Mouse (Mus musculus) liver, postnatal 0 days (tissue): ENCODE results near the gene Zfx. TPM values are rescaled to one million over a fixed set of nuclear protein-coding genes. Genes with fewer than 3 reads are reported as not detected.

Source experiments
- ATAC-seq: fragments of 200-750 bp; cut with Nextera tagmentation; 2 replicates; pipeline ENCODE4 v1.8.0; 2017; ENCODE audit warnings: mild to moderate bottlenecking, moderate library complexity
- DNase-seq: peaks from one replicate; pipeline ENCODE4 v3.0.0-alpha.2; 2016
- H3K27ac ChIP-seq: fragments of 300-500 bp; sonication (generic); 2 replicates; pipeline ENCODE4 v1.5.1; 2014; ENCODE audit warnings: antibody characterized with exemption, moderate library complexity, mild to moderate bottlenecking, low read depth
- H3K27me3 ChIP-seq: fragments of 300-500 bp; sonication (generic); 2 replicates; pipeline ENCODE4 v1.6.1; 2014; ENCODE audit warnings: low read length, control low read depth, mixed read lengths; ENCODE audit not compliant: insufficient read depth
- H3K36me3 ChIP-seq: fragments of 300-500 bp; sonication (generic); replicated peaks from 2 replicates; pipeline ENCODE4 v1.6.1; 2014; ENCODE audit warnings: mild to moderate bottlenecking, control low read depth, low read length, moderate library complexity, mixed read lengths; ENCODE audit not compliant: insufficient read depth
- H3K4me1 ChIP-seq: fragments of 300-500 bp; sonication (generic); 2 replicates; pipeline ENCODE4 v1.6.1; 2014; ENCODE audit warnings: antibody characterized with exemption, mild to moderate bottlenecking, control low read depth; ENCODE audit not compliant: insufficient read depth
- H3K4me2 ChIP-seq: fragments of 300-500 bp; sonication (generic); 2 replicates; pipeline ENCODE4 v1.6.1; 2014; ENCODE audit warnings: low read depth, mild to moderate bottlenecking, low read length, moderate library complexity, mixed read lengths
- H3K4me3 ChIP-seq: fragments of 300-500 bp; sonication (generic); 2 replicates; pipeline ENCODE4 v1.5.1; 2014; ENCODE audit warnings: low read depth, low read length
- H3K9ac ChIP-seq: fragments of 300-500 bp; sonication (generic); replicated peaks from 2 replicates; pipeline ENCODE4 v1.6.1; 2014; ENCODE audit warnings: mild to moderate bottlenecking, moderate library complexity
- H3K9me3 ChIP-seq: fragments of 300-500 bp; sonication (generic); 2 replicates; pipeline ENCODE4 v1.6.1; 2016; ENCODE audit warnings: mild to moderate bottlenecking, control low read depth, low read length, mixed read lengths
- CTCF ChIP-seq: sonication (generic); IDR thresholded peaks from 2 replicates; pipeline ENCODE4 v1.5.1; 2016; ENCODE audit warnings: antibody characterized with exemption, low read depth
- EP300 ChIP-seq: IDR thresholded peaks from 2 replicates; pipeline ENCODE4 v1.6.1; 2016; ENCODE audit warnings: antibody characterized with exemption, low read depth, mild to moderate bottlenecking
- WGBS: fragments of 180-500 bp; shearing (Covaris S2); extraction: QIAGEN DNeasy Blood & Tissue Kit; methylation state at CpG from one replicate; pipeline ENCODE4 v1.1.7; 2014; ENCODE audit not compliant: insufficient replicate concordance; 5-methylcytosine and 5-hydroxymethylcytosine counted together
- polyA plus RNA-seq: library from polyadenylated mRNA; unstranded; fragments of >200 nt; fragmentation: Nextera tagmentation; extraction: Ambion mirVana; gene quantifications from 2 replicates; pipeline ENCODE4 v1.2.1, GENCODE M21; 2015

The Zfx gene
- polyA plus RNA-seq, 1 experiment from 2014 or later = 9.8 TPM

- H3K4me2 ChIP-seq = no peak overlapping the region
- no peak overlapping the region for H3K27ac ChIP-seq
- H3K27me3 ChIP-seq = 0 out of 2 replicates have a peak, but pooled peaks cover 3% of the 10 kb centered on the region
- DNase-seq (no peak), ATAC-seq (no peak)
- H3K36me3 ChIP-seq = no peaks in the 10 kb centered on the region
- no peak for TF ChIP-seq EP300
- no peak for TF ChIP-seq CTCF
- H3K9me3 ChIP-seq = no peaks in the 10 kb centered on the region
- no peak overlapping the region for H3K9ac ChIP-seq
- H3K4me1 ChIP-seq = no peaks in the 10 kb centered on the region
- no peak overlapping the region for H3K4me3 ChIP-seq
- 84% methylated on average over 5 of the region's 5 CpGs for whole genome bisulfite sequencing
Measured at GRCm38 (mm10) chrX:94047381-94047780, 76.1 kb downstream of the Zfx start.

GRCm38 (mm10) chrX:94032937-94033336 lies 90.6 kb downstream of the Zfx start:
- H3K9ac ChIP-seq = no peak overlapping the region
- peak overlapping the region; percentile 15 for H3K4me2 ChIP-seq
- H3K36me3 ChIP-seq = no peaks in the 10 kb centered on the region
- no peak overlapping the region for H3K4me3 ChIP-seq
- no peaks in the 10 kb centered on the region for H3K4me1 ChIP-seq
- no peak overlapping the region for H3K27ac ChIP-seq
- WGBS = 23% methylated on average over 11 of the region's 11 CpGs
- TF ChIP-seq EP300 (no peak), CTCF (peak; percentile 70)
- ATAC-seq (0 out of 2 replicates have a peak, but pooled peaks have one; percentile 53), DNase-seq (peak; percentile 44)
- H3K9me3 ChIP-seq = no peaks in the 10 kb centered on the region
- H3K27me3 ChIP-seq = no peaks in the 10 kb centered on the region

GRCm38 (mm10) chrX:94030081-94030480 lies 93.4 kb downstream of the Zfx start:
- no peaks in the 10 kb centered on the region for H3K27me3 ChIP-seq
- no peak for DNase-seq
- no peak overlapping the region for H3K4me3 ChIP-seq
- WGBS = 81% methylated on average over 7 of the region's 7 CpGs
- H3K27ac ChIP-seq = no peak overlapping the region
- no peak overlapping the region for H3K9ac ChIP-seq
- no peak for TF ChIP-seq CTCF
- no peak for TF ChIP-seq EP300
- no peaks in the 10 kb centered on the region for H3K4me1 ChIP-seq
- no peaks in the 10 kb centered on the region for H3K36me3 ChIP-seq
- H3K9me3 ChIP-seq = no peaks in the 10 kb centered on the region
- no peak for ATAC-seq
- no peak overlapping the region for H3K4me2 ChIP-seq

Other genes starting within 250 kb of the Zfx start
- gene AU015836, start 155.0 kb downstream of the Zfx start, polyA plus RNA-seq = 0.06 TPM in 1 of 2 replicates, not detected in the other
- gene Eif2s3x, start 89.2 kb upstream of the Zfx start, polyA plus RNA-seq = 20.8 and 24.0 TPM in 2 replicates
- gene Klhl15, start 110.9 kb upstream of the Zfx start, polyA plus RNA-seq = 3.1 and 4.1 TPM in 2 replicates
- not detected in 2 replicates for gene Fam90a1b, start 243.1 kb upstream of the Zfx start, polyA plus RNA-seq
- gene Apoo, start 243.4 kb upstream of the Zfx start, polyA plus RNA-seq = 49.7 and 52.9 TPM in 2 replicates